Mouse (Mus musculus) NIH3T3 (cell line): ENCODE results near the gene Plagl1.
"Not testable (repeated sequence)": the region's sequence is repeated elsewhere in the genome, so short reads cannot be mapped to it uniquely, and the experiment has no call there.

ENCODE experiments used
- DNase-seq: peaks from one replicate; pipeline ENCODE4 v3.0.0-alpha.2; 2012; ENCODE audit warnings: low read depth

The Plagl1 gene

DNA sequence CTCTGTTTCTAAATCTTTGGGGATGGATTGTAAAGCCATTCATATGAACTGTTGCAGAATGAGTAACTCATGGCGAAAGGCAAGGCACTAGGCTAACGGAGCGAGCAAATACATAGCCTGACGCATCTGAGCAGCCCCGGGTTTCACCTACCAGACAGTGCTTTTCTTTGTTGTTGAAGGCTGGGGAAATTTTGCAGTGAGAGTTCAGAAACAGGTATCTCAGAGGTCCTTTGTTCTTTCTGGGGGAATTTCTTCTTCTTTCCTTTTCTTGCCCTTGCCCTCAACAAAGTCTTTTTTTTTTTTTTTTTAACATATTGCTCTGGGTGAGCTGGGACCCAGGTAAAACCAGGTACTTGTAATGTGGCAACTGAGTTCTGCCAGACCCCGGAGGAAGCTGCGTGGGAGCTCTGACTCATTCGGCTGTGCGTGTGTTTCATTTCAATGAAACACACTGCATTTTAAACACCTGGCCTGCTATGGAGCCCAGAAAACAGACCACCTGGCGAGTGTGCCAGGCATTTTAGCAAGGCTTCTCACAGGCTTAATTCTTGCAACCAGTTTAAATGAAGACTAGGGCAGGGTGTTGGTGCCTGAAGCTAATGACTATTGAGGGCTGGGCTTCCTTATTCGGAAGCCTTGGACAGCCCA lies at the start of gene Plagl1:
Plagl1 (plus strand) TSS at position 484 of the 648 bp plus-strand sequence.
- no peak for DNase-seq

GRCm38 (mm10) chr10:13014026-13014425 lies 46.3 kb upstream of the Plagl1 start:
- no peak for DNase-seq

DNA sequence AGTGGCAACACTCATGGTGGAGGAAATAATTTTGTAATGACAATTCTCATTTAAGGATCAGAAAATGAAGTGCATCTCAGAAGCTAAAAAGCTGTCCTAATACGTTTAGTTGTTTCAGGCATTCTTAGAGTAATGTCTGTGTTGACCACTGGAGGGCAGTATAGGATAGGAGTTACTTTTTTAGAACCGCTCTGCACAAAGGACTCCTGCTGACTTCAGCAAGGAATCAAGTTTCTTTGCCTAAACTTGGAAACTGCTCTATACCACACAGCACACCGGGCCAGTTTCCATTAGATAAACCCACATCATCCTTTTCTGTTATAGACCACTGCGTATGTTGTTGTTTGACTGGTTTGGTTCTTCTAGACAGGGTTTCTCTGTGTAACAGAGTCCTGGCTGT lies 43.7 kb upstream of the Plagl1 start:
- peak; percentile 90 for DNase-seq

GRCm38 (mm10) chr10:13018510-13018909 lies 41.8 kb upstream of the Plagl1 start:
- DNase-seq = peak; percentile 66

DNA sequence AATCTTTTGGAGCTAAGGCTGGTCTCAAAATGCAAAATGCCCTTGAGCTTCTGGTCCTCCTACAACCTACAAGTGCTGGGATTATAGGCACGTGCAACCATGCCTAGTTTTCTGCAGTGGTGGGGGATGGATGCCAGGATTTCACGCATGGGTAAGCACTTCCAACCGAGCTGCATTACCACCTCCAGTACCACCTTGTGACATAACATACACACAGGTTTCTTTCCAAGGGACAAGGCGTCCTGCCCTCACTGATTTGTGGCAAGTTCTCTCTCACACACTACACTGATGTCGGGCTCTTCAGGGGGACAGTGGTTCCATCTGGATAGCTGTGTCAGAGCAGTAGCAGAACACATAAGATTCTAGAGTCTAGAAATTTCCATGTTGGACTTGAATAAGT lies 41.3 kb upstream of the Plagl1 start:
- DNase-seq = no peak

DNA sequence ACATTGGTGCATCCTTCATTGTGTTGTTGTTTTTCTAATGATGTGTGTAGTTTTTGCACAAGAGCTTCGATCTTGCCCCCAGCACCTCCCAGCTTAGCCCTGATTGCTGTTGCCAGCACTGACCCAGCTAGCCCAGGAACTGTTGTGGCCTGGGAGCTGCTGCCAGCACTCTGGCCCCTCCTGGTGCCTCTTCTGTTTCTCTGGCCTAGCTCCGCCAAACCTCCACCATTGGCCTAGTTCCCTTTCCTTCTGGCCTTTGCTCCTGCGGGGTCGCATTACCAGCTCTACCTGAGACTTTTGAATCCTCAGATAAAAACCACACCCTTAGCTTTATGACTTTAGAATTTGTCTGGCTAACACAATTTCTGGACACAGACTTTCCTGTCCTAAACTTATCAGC lies 38.2 kb upstream of the Plagl1 start:
- DNase-seq = no peak

DNA sequence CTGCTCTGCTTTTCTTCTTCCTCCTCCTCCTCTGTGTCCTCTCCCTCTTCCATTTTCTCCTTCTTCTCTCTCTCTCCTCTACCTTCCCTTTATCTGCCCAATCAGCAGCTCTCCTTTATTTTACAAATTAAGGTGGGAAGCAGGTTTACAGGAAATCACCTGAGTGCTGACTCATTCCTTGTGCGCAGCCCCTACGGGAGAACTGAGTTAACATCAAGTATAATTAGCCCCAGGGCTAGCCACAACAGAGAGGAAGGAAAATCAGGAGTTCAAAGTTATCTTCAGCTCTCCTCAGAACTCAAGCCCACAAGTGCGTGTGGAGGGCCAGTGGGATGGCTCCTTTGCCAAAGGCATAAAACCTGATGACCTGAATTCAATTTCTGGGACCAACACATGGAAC lies 36.3 kb upstream of the Plagl1 start:
- DNase-seq = not testable (repeated sequence)

DNA sequence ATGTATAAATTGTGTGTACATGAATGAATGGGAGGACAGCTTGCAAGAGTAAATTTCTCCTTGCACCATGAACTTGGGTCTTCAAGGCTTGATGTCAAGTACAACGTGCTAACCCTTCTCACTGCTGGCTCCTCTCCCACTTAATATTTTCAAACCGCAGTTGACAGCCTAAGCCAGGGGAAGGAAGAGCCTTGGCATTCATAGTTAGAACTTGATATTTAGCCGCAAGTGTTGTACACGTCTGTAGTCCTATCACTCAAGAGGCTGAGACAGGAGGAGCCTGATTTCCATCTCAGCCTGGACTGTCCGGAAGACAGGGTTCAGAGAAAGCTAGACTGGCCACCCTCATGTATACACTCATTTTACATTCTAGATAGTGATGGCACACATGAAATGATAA lies 32.6 kb upstream of the Plagl1 start:
- DNase-seq = no peak

DNA sequence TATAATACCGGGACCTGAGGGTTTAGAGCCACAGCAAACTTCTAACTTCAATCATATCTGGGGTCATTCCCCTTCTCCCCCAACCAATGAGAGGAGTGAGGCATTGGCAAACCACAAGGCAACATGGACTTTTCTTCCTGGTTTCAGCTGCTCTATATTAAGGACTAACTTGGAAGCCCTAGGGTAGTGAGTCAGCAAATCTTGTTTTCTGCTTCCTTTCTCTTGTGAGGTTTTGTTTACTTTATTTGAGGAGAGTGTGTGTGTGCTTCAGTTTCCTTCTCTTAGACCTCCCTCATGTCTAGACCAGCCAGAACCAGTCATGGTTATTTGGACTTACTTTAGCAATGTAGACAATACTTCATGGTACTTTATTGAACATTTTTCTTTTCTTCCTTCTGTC lies 32.1 kb upstream of the Plagl1 start:
- DNase-seq = peak; percentile 54

DNA sequence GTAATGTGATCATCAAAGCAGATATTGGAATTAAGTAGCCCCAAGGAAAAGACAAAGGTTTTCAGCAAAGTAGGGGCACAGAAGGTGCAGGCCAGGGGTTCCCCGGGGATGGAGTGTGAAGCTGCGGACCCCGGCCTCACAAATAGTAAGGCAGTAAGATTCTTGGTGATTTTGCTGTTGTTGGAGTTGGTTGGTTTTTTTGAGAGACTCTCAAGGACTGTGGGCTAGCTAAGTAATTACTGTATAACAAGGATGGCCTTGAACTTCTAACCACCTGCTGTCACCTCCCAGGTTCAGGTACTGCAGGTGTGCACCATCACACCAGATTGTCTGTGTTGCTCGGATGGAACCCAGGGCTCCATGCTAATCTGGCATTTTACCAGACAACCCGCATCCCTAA lies 30.9 kb upstream of the Plagl1 start:
- no peak for DNase-seq

DNA sequence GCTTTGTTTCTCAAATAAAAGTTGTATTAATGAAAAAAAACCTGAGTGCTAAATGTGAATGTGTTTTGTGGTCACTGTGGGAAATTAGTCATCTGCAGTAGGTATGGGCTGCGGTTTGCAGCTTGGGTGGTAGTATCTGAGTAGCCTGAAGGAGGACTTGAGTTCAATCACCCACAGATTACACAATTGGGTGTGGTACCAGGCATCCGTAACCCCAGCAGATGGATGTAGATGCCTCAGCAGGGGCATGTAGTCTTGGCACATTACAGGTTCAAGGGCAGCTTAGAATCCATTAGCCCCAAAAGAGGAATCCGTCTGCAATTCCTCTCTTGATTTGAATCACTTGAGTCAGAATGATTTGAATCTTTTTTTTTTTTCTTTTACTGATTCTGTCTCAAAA lies 25.0 kb upstream of the Plagl1 start:
- DNase-seq = peak; percentile 17

DNA sequence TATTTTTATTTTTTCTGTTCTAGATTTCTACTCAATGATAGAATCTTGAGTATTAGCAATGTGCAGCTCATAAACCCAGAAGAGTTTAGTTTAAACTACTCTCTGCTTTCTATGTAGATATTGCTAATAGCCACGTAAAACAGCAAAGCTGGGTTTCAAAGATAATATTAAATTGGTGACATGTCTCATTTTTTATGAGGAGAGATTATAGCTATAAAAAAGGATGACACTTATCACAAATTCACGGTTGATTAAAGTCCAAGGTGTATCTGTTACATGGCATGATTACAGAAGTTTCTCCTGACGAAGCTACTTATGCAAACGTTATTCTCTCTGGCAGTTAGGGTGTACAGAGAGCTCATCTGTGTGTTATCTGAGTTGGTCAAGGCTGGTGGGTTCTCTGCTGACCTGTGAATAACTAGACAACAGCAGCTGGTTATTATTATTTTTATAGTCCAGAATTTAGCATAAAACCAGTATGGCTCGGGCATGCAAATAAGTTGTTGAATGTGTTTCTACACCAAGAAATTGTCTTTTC lies 20.6 kb upstream of the Plagl1 start:
- no peak for DNase-seq

GRCm38 (mm10) chr10:13044659-13045058 lies 15.6 kb upstream of the Plagl1 start:
- DNase-seq = no peak

DNA sequence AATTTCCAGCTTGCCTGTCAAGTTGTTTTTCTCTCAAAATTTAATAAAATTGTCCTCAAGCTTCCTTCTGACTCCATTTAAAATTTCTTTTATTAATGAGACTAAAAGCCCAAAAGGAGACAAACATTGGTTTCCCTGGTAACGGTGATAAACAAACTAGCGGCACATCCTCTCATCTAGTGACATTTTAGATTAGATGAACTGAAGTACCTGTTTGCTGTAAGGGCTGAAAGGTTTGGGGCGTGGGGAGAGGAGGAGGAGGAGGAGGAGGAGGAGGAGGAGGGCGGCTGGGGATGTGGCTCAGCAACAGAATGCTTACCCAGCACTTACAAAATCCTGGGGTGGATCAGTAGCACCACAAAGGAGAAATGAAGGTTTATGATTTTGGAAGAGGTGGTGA lies 12.5 kb upstream of the Plagl1 start:
- DNase-seq = no peak

DNA sequence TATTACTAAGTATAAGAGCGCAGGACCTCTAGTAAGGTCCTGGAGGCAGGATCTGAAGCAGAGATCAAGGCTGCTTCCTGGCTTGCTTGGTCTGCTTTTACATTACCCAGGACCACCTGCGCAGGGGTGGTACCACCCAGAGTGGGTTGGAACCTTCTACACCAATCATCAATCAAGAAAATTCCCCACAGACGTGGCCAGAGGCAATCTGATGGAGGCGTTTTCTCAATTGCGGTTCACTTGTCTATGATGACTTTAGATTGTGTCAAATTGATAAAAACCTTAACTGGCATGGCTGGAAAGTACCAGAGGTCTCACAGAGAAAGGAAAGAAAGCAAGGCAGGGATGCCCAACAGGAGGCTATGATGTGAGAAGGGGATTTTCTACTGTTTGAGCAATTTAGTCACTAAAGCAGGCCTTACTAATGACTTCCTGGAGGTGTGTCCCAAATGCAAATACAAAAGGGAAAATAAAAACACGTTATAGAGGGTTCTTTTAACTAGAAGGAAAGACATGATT lies 3.4 kb upstream of the Plagl1 start:
- DNase-seq = no peak

DNA sequence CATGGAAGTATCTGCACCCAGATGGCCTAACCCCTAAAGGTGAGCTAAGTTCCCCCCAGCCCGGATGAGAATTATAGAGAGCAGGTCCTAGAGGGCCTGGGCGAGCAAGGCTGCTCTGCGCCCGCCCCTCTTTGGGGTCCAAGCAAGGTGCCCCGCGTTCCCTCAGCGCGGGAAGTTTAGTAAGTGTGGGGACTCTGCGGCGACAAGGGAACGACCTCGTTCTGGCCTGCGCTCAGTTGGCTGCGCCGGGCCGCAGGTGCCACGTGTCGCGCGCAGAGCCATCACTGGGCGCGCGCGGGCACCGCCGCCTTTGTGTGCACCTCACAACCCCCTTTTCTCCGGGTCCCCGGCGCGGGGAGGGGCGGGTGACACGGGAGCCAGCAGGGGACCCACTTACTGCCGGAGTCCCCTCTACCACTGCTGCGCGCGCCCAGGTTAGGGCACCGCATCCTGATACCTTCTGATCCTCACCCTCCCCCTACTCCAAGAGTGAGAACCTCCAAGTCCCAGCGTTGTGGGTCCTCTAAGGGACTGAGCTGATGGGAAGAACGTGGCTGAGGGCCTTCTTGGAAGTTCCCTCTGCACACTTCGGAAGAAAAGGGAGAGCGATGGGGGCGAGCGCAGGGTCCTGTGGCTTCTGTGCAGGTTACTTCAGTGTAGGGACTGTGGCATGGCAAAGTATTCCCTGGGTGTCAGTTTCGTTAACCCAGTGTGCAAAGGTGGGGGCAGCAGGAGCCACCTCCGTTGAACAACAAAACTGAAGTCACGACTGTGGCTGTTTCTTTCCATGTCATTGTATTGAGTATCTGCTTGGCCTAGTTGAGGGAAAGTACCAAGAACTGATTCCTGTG lies 742 bp downstream of the Plagl1 start:
- no peak for DNase-seq

GRCm38 (mm10) chr10:13062373-13062772 lies 2.1 kb downstream of the Plagl1 start:
- no peak for DNase-seq

GRCm38 (mm10) chr10:13063457-13063856 lies 3.2 kb downstream of the Plagl1 start:
- no peak for DNase-seq

DNA sequence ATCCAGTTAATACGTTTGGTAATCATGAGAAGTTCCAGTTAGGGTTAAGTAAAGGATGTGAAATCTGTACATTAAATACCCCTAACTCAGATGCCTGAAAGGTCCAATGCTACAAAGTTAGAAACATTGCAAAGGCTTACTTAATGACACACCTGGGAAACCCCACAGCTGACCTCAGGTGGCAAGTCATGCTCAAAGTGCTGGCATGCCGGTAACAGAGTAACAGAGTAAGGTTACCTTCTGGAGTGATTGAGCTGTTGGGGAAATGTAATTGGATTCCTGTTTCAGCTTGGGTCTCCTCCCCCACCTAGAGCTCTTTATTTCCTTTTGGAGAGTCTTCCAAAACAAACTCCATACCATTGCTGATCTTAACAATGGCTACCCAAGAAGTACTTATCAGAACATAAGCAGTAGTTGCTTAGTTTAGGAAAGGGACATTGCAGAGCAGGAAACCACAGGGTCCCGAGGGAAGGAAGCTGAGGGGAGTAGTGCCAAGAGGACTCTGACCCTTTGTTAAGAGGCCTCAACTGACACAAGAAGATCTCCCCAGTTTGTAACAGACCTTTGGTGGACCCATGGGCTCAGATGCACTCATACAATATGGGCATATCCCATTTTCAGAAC lies 4.9 kb downstream of the Plagl1 start:
- no peak for DNase-seq

DNA sequence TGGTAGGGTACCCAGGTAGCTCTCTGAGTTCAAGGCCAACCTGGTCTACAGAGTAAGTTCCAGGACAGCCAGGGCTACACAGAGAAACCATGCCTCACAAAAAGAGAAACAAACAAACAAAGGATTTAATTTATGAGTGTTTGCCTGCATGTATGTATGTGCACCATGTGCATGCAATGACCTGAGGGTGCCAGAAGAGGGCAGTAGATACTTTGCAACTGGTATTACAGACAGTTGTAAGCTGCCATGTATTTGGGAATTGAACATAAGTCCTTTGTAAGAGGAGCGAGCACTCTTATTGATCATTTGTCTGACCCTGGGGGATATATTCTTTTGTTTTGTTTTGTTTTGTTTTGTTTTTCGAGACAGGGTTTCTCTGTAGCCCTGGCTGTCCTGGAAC lies 10.7 kb downstream of the Plagl1 start:
- DNase-seq = no peak

DNA sequence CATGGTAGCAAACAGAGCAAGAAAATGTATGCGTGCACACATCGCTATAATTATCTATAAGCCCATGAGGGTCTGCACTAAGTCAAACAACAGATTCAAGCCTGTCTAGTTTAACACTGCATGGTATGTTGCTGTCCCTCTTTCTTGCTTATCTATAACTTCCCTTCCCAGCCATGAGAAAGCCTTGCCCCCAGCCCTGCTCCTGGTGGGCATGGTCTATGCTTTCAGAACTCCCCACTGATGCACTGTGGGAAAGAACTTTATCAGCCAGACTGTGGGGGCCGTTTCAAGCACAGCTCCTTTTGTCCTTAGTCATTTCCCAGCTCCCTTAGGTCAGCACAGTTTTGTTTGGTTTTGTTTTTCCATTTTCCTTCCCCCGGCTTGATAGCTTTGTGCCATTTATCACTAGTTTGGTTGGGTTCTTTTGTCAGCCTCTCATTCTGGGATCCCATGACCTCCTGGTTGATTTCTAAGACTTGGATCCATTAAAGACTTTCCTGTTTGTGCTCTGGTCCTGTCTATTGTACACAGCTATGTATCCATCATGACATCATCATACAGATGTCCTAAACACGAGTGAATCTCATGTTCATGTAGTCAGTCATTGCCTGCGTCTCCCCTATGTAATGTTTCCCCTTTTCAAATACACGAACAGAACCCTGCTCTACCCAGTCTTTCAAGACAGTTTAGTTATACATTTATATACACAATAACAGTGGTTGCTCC lies 16.7 kb downstream of the Plagl1 start:
- DNase-seq = no peak

DNA sequence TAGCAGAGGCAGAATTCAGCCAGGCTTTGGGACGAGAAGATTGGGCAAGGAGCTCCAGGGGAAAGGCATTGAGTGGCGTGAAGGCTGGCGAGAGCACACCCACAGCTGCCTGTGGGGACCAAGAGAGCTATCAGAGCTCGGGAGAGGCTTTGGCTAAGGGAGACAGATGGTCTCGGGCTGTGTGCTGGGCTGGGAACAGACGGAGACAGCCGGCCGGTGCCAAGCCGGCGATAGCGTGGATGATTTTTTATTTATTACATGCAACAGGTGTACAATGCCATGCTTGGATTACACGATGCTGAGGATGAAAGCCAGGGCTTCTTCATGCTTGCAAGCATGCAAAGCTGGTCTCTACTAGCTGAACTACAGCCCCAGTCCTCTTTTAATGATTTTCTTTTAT lies 22.2 kb downstream of the Plagl1 start:
- no peak for DNase-seq
